Mouse (Mus musculus) neutrophil, adult 5-6 weeks (primary cell): Measurements from ENCODE around the gene Ric1. TPM values are rescaled to one million over a fixed set of nuclear protein-coding genes. Genes with fewer than 3 reads are reported as not detected.
"Not testable (repeated sequence)": the region's sequence is repeated elsewhere in the genome, so short reads cannot be mapped to it uniquely, and the experiment has no call there.

Source experiments
- ATAC-seq: fragments of 151-379, 151-347 bp; 2 replicates; pipeline ENCODE4 v1.8.0; 2017; ENCODE audit warnings: mild to moderate bottlenecking, moderate TSS enrichment; ENCODE audit not compliant: insufficient number of reproducible peaks, poor library complexity, low FRiP score, severe bottlenecking; ENCODE audit errors: extremely low read depth
- total RNA-seq: library from RNA; stranded (forward); fragments of 200-1000 nt; gene quantifications from 2 replicates; pipeline ENCODE4 v1.2.3, GENCODE M21; 2017

Gene Ric1
- total RNA-seq, 1 experiment from 2014 or later, result 51.6 TPM

DNA sequence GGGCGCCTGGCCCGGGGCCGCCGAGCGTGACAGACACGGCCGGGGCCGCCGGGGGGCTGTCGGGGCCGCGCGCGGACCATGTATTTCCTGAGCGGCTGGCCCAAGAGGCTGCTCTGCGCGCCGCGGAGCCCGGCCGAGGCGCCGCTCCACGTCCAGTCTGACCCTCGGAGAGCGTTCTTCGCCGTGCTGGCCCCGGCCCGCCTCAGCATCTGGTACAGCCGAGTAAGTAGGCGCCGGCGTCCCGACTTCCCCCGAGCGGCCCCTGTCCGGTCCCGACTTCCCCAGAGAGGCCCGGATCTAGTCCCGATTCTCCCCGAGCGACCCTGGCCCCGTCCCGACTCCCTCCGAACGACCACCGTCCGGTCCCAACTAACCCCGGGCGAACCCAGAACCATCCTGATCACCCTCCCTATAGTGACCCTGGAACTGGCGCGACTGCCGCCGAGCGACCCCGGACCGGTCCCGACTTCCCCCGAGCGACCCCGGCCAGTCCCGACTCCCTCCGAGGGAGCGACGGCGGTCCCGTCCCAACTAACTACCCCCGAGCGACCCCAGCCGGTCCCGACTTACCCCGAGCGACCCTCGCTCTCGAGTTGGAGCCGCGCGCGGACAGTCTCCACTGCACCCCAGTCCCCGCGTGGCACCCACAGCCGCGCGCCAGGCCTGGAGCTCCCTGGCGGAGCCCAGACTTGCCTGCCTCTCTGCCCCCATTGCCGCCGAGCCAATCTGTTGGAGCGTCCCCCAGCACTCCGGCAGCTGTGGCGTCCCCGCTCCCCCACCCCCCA, 555 bp downstream of the Ric1 start:
- peak; percentile 14; the same call in 1 of the 2 replicates for ATAC-seq

DNA sequence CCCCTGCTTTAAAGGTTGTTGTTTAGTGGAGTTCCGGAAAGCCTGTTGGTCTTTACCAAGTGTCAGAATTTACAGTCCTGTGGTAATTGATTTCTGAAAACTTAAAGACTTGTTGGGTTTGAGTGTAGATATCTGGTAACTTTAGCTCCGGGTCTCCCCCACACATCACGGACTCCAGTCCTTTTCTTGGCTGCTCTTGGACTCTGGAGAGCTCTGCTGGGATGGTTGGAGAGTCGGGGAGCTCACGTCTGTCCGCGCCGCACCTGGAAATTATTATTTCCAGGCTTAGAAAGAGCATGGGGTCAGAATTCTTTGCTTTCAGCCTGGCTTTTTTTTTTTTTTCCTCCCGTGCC, 1.1 kb downstream of the Ric1 start:
- ATAC-seq, result no peak

DNA sequence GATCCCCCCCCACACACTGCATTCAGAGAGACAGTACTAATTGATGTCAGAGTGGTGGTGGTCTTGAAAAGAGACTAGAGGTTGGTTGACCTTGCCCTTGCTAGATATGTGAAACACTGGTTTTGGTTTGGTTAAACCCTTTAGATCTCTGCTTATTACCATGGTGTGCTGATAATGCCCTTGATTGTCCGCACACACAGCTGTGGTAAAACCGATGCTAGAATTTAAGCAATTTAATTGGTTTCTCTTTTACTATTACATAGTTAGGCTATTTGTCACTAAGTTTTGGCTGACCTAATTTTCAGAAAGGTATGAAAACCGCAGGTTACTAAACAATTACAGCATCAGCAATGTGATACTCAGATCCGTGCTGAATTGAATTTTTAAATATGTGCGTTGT, 1.6 kb downstream of the Ric1 start:
- no peak for ATAC-seq

DNA sequence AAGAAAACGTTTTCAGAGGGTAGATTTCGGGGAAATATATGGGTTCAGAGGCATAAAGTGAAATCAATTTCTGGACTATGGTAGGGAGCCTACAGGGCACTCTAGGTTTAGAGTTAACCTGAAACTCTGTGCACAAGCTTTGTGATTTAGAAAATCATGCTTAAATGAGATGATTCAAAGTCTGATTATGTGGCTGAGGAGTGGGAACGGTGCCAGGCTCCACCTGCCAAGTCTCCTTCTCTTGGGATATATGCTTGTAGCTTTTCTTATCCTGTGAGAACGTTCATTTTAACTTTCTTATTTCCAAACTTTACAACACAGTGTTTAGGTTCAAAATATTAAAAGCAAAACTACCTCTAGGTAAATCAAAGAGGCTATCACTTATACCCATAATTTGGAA, 2.5 kb downstream of the Ric1 start:
- ATAC-seq, result no peak

DNA sequence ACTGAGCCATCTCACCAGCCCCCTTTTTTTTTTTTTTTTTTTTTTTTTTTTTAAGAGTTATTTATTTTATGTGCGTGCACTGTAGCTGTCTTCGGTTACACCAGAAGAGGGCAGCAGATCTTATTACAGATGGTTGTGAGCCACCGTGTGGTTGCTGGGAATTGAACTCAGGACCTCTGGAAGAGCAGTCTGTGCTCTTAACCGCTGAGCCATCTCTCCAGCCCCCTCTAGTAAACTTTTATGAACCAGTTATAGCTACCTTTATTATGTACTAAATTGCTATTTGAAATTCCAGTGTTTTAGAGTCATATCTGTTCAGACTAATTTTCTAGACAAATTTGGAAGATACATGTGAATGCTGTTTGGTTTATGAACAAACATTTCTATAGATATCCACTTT, 3.5 kb downstream of the Ric1 start:
- not testable (repeated sequence) for ATAC-seq

DNA sequence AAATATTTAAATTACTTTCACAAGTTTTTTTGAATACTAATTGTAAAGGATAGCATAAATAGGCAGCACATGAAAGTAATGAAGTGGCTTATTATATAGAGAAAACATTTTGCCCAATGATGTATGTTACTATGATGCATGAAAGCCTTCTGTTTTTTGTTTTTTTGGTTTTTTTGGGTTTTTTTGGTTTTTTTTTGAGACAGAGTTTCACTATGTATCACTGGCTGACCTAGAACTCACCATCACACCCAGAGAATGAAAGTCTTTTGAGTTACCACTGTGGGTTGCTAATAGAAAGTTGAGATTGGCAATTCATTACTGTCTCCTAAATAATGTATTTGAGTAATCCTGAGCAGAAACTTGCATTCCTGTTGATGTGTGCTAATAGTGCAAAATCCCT, 4.8 kb downstream of the Ric1 start:
- no peak for ATAC-seq

DNA sequence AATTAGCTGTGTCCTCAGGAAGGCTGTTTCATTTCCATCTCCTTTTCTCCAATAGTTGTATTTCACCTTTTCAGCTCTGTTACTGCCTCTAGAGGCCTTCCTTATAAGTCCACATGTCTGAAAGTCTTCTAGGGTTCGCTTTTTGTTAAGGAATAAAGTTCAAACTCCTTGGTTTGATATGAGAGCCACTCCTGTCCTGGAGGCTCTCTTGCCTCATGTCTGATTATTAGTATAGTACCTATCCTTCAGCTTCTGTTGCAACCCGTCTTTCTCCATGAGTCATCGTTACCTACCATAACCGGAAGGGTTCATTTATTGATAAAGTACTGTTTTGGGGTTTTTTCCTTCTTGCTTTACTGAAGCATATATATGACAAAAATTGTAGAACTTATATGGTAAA, 5.2 kb downstream of the Ric1 start:
- ATAC-seq, result no peak

DNA sequence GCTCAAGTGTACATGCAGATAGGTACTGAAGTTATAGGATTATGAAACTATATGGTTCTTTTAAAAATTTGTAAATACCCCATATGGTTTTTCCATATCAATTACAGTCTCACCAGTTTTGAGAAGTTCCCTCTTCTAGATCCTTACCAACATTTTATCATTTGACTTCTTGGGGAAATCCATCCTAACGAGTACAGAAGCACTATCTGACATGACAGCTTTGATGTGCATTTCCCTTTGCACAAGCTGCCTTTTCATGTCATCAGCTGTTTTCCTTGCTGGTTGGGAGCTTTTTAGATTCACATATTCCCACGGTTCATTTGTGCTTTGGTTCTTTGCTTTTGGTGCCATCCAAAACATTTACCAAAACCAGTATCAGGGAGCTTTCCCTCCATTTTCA, 6.5 kb downstream of the Ric1 start:
- no peak for ATAC-seq

DNA sequence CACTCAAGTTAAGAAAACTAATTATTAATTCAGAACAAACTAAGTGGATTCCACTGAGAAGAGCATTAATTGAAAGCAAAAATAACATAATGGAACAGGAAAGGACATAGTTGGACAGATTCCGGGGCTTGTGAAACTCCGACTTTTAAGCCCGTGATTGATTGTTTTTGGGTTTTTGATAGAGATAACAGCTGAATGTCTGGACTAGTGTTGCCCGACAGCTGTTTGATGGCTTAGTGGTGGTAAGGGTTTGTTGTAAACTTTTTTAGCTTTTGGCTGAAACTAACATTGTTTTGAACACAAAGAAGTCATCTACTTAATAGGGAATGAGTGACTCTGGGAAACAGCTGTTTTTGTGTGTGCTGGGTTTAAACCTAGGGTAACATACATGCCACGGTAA, 11.9 kb downstream of the Ric1 start:
- no peak for ATAC-seq

DNA sequence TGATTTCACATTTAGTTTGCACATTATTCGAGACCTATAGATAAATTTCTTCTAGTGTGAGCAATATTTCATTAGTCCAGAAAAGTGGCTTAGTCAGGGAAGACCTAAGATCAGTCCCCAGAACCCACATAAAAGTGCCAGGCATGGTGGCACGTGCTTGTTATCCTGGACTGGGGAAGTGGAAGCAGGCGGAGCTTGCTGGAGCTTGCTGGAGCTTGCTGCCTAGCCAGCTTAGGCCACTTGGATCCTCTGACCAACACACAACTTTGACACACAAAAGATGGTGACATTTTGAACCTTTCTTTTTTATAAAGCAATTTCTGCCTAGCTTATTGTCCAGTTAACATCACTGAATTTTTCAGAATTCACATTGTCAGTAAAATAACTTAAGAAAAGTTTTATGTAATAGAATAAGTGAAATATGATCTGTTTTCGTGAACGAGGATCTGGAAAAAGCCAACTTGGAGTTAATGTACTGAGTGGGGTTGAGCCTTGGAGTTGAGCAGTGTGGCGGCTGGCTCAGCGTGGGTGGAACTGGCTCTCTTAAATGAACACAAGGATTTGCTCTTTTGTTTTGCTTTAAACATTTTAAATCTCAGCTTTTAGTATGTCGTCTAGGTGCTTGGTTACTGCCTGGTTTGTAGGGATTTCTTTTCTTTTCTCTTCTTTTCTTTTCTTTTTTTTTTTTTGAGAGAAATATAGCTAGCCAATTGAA, 20.3 kb downstream of the Ric1 start:
- no peak for ATAC-seq

DNA sequence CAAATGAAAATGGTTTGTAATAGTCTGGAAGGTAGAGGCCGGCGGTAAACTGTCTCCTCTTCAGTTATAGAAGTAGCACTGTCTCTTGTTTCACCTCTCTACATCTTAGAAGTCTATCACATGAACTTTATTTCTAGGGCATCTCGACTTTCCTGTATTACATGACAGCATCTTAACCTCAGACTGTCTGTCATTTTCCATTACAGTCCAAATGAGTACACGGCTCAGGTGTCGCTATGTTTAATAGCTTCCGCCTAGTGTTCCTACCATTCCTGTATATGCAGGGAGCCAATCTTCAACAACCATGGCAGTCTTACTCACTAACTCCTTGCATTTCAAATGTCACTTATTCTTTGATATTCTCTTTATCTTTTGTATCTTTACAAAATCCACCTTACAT, 21.9 kb downstream of the Ric1 start:
- no peak for ATAC-seq

DNA sequence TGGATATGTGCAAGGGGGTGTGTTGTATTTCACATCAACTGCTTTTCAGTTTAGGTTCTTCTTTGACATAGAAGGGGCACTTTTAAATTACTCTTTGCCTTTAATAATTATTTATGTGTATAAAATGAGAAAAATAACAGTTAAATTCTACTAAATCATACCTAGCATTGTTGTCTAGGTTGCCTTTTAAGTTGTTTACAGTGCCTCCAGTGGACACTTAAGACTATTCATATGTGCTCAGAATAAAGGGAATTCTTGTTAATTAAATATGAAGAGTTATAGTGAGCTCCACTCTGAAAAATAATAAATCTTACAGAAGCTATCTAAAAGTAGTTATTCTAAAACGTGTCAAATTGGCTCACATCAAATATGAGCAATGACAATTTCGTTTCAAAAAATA, 28.5 kb downstream of the Ric1 start:
- ATAC-seq, result no peak

DNA sequence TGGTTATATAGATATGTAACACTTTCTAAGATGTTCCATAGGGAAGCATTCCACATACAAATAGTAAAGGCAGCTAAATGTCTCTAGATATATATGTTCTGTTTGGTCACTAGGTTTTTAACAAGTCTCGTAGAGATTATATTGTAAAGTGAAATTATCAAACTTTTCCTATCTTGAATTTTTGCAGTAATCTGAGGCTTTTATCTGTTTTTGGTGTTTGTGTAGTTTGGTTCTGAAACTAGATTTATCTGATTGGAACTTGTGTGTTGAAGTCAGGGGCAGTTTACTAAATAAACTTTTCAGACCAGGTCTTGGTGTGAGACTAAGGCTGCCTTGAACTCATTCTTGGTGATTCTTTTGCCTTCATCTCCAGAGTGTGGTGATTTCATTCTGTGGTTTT, 29.0 kb downstream of the Ric1 start:
- no peak for ATAC-seq

DNA sequence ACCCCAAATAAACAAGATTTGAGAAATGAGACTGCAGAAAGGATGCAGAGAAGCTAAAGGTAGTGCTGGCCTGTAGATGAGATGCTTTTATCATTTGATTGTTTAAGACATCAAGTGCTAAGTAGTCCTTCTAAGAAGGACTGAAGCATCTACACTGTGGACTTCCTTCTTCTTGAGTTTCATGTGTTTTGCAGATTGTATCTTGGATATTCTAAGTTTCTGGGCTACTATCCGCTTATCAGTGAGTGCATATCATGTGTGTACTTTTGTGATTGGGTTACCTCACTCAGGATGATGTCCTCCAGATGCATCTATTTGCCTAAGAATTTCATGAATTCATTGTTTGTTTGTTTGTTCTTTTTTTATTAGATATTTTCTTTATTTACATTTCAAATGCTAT, 29.9 kb downstream of the Ric1 start:
- ATAC-seq, result not testable (repeated sequence)

DNA sequence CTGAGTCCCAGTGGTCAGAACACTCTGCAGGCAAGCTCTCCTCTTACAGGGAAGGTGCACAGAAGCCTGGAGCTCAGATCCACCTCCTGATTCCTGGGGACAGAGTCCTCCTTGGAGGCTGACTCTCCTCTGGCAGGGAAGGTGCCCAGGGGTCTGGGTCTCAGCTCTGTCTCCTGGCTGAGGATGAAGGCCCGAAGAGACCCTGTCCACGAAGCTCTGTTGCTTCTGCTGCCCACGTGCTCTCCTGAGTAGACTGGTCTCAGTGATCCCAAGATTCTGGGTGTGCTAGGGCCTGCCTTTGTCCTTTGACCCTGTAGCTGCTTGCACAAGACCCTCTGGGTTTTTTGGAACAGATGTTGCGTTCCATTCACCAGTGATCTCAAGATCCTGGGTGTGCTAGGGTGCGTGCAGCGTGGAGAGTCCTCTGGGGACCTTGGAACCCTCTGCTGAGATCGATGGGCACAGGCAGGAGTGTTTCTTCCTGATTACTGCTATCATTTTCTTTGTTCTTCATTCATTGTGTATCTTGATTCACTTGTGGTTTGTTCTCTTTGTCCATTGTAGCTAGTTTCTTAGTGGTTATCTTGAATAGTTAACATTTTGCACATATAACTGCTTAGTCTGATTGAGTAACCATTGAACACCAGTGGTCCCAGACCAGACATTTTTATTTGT, 35.2 kb downstream of the Ric1 start:
- ATAC-seq, result not testable (repeated sequence)

DNA sequence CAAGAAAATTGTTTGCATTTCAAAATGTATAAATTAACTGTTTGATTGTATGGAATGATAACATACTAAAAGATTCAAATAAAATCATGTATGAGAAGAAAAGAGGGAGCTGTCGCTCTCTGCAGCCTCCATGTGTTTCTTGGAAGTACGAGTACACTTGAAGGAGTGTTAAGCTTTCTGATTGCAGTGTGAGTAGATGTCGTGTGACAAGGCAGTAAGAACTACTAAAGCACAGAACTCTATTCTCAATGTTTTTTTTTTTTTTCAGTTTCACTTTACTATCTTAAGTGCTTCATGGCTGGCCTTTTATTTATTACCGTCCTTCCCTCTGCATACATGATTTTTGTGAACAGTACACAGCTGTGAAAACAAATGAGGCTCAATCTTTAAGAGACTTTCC, 40.1 kb downstream of the Ric1 start:
- ATAC-seq, result no peak

DNA sequence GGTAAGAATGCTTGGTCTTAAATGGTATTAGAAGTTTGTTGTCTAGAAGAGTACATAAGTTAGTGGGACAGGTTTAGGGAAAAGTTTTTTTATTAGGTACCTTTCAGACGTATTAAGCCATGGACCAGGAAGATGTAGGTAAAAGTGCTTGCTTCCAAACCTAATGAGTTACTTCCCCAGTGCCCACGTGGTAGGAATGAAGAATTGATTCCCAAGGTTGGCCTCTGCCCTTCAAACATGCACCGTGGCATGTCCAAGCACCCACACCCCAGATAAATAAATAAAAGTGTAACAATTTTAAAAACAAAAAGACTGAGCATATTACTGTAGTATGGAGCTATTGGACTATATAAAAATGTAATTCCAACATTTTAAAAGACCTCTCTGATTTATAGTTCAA, 40.5 kb downstream of the Ric1 start:
- ATAC-seq, result no peak

DNA sequence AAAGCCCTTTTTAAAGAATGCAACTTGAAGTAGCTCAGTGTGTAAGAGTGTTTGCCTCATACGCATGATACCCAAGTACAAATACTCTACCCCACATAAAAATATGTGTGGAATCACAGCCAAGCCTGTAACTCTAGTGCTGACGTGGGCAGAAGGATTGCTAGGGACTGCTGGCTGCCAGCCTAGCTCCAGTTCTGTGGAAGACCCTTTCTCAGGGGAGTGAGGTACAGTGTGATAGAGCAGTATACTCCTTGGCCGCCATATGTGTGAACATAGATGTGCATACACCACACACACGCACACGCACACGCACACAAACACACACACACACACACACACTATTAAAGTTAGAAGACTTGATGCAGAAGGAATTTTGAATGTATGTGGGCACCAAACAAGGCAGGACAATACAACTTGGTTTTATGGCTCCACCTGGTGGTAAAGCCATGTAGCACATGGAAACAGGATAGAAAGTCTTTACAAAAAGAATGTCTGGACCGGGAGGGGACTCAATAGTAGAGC, 41.2 kb downstream of the Ric1 start:
- ATAC-seq, result peak; percentile 66; the same call in 1 of the 2 replicates

DNA sequence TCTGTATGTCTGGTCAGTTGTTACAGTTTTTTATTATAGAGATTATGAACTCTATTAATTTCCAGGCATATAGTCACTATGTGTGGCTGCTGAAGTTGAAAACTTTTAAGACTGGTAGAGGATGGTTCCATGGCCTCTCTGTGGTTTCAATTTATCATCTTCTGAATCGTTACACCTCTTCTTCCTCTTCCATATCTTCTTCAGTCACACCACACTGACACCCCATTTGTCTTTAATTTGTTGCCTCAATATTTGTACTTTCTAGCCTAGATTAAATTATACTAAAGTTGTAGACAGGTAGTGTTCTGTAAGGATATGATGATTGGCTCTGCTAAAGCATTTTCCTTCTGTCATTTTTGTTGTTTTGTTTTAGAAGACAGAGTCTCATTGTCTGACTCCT, 44.4 kb downstream of the Ric1 start:
- no peak for ATAC-seq

DNA sequence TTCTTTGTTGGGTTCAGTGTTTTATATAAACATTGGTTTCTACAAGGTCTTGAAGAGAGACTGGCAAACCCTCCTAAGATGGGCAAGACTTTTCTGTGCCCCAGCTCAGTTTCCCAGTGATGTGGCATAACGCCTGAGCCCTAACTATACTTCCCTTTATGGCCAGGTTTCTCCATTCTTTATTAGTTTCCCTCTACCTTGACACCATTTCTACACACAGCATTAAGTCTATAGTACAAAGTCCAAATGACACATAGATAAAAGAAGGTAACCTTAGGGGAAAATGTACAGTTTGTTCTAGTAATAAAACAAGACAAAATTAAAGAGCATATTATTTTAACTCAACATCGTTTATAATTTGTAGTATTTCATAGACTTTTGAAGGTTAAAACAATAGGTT, 60.4 kb downstream of the Ric1 start:
- no peak for ATAC-seq
